Mouse (Mus musculus): ENCODE measurements around the gene Bri3.

The Bri3 gene

GRCm38 (mm10) chr5:144308929-144309328 lies 64.7 kb downstream of the Bri3 start:
- DNase-seq, result no peak

GRCm38 (mm10) chr5:144312183-144312582 lies 67.9 kb downstream of the Bri3 start:
- no peak for DNase-seq

- DNase-seq, result no peak
These were observed 69.1 kb downstream of the Bri3 start for GRCm38 (mm10) chr5:144313335-144313734.

- DNase-seq, result no peak
These were observed 70.7 kb downstream of the Bri3 start for GRCm38 (mm10) chr5:144314731-144315494.

GRCm38 (mm10) chr5:144316442-144316841 lies 72.2 kb downstream of the Bri3 start:
- DNase-seq, result no peak

- DNase-seq, result no peak
These were observed 73.2 kb downstream of the Bri3 start for GRCm38 (mm10) chr5:144317426-144317825.

GRCm38 (mm10) chr5:144318286-144318685 lies 74.0 kb downstream of the Bri3 start:
- no peak for DNase-seq

- no peak for DNase-seq
These were observed 77.4 kb downstream of the Bri3 start for GRCm38 (mm10) chr5:144321681-144322080.

GRCm38 (mm10) chr5:144322717-144323116 lies 78.5 kb downstream of the Bri3 start:
- DNase-seq, result peak; percentile 73

- DNase-seq, result peak; percentile 74
These were observed 89.8 kb downstream of the Bri3 start for GRCm38 (mm10) chr5:144334010-144334409.

- DNase-seq, result peak; percentile 34
These were observed 91.1 kb downstream of the Bri3 start for GRCm38 (mm10) chr5:144335357-144335756.

- DNase-seq, result no peak
These were observed 94.5 kb downstream of the Bri3 start for GRCm38 (mm10) chr5:144338787-144339186.

- DNase-seq, result peak; percentile 41
These were observed 96.8 kb downstream of the Bri3 start for GRCm38 (mm10) chr5:144341085-144341484.

- DNase-seq, result peak; percentile 48
These were observed 100.4 kb downstream of the Bri3 start for GRCm38 (mm10) chr5:144344592-144344991.

GRCm38 (mm10) chr5:144351185-144351584 lies 106.9 kb downstream of the Bri3 start:
- peak; percentile 15 for DNase-seq

GRCm38 (mm10) chr5:144352250-144353047 lies 108.2 kb downstream of the Bri3 start:
- peak; percentile 25 for DNase-seq

GRCm38 (mm10) chr5:144356776-144357455 lies 112.7 kb downstream of the Bri3 start:
- peak; percentile 87 for DNase-seq

- no peak for DNase-seq
These were observed 113.3 kb downstream of the Bri3 start for GRCm38 (mm10) chr5:144357551-144357880.

GRCm38 (mm10) chr5:144357881-144358591 lies 113.8 kb downstream of the Bri3 start, which contains the start of gene Baiap2l1:
Gene Baiap2l1 (minus strand): TSS chr5:144358112.
- peak; percentile 99 for DNase-seq

GRCm38 (mm10) chr5:144358592-144358917 lies 114.3 kb downstream of the Bri3 start:
- DNase-seq, result no peak

GRCm38 (mm10) chr5:144359886-144360285 lies 115.6 kb downstream of the Bri3 start:
- peak; percentile 75 for DNase-seq

- DNase-seq, result peak; percentile 84
These were observed 116.1 kb downstream of the Bri3 start for GRCm38 (mm10) chr5:144360346-144360745.
